9 mouse cellular contexts compared by ENCODE assay signal in genomic region chr8:100772742-100773370, GRCm38 (mm10).
DNase-seq lines count a peak whose midpoint lies in the region; ATAC-seq and TF ChIP-seq lines count a peak whose summit lies in the region.
"Had no signal": no experiment of that assay in that cellular context is flagged by ENCODE, and none has a peak within 500 bp of the region (broad histone marks: within the 10 kb centered on the region; RNA-seq: fewer than 3 reads in every experiment).

No protein-coding gene starts in this region.

- H3K9me3 ChIP-seq in CH12.LX (replicated peaks; ENCODE audit: low read length), result peaks cover 29% of the 10 kb centered on the region
- no peaks in the 10 kb centered on the region for H3K9me3 ChIP-seq in heart, embryonic 15.5 days (replicated peaks)
- no peaks in the 10 kb centered on the region for H3K9me3 ChIP-seq in limb, embryonic 15.5 days

- no peaks in the 10 kb centered on the region for H3K4me1 ChIP-seq in CH12.LX (ENCODE audit: control insufficient read depth in 1 of 2, insufficient read depth in 2 of 2)
- no peaks in the 10 kb centered on the region for H3K4me1 ChIP-seq in heart, embryonic 15.5 days (replicated peaks)
- H3K4me1 ChIP-seq in limb, embryonic 15.5 days, result no peaks in the 10 kb centered on the region

- no peaks in the 10 kb centered on the region for H3K79me2 ChIP-seq in CH12.LX (replicated peaks; ENCODE audit: control insufficient read depth, extremely low read depth, insufficient read depth, poor library complexity, severe bottlenecking)

- peak; percentile 40 for TF ChIP-seq RAD21 in CH12.LX (IDR thresholded peaks at IDR 0.05; ENCODE audit: low read depth, low read length)

- TF ChIP-seq POLR2A in CH12.LX (IDR thresholded peaks at IDR 0.05; ENCODE audit: low read depth, low read length), result no peak

- no peak for DNase-seq in CH12.LX (ENCODE audit: extremely low read depth)
- peak; percentile 32 to 80 for DNase-seq in adrenal gland, adult (ENCODE audit: inconsistent age in 2 of 2, low spot score in 1 of 2)
- DNase-seq in embryo, embryonic 11 days, result peak; percentile 71
- DNase-seq in kidney, postnatal 14 days, result peak; percentile 45
- peak; percentile 79 for DNase-seq in retina, postnatal 1 day
- no peak for DNase-seq in natural killer cell, adult 2 months (ENCODE audit: low spot score in 2 of 2)

- H3K27me3 ChIP-seq in CH12.LX (replicated peaks), result no peaks in the 10 kb centered on the region
- no peaks in the 10 kb centered on the region for H3K27me3 ChIP-seq in heart, embryonic 15.5 days
- H3K27me3 ChIP-seq in limb, embryonic 15.5 days, result no peaks in the 10 kb centered on the region

- TF ChIP-seq EP300 in CH12.LX (IDR thresholded peaks at IDR 0.05; ENCODE audit: low read length), result no peak

- in situ Hi-C loops in CH12.LX (cut with MboI; ENCODE audit: low pct_ligation_motif_present, low pct_unique_long_range_greater_than_20kb, low sequenced_read_pairs), result no loop called here

- no peak for ATAC-seq in heart, embryonic 15.5 days (replicated peaks; ENCODE audit: insufficient number of reproducible peaks, insufficient read depth, low FRiP score, low read depth)
- no peak for ATAC-seq in limb, embryonic 15.5 days (ENCODE audit: insufficient number of reproducible peaks, low FRiP score, low TSS enrichment, low read depth)

- H3K4me3 ChIP-seq in CH12.LX (replicated peaks in 1 of 3; ENCODE audit: low read depth in 2 of 3, low read length in 2 of 3, poor library complexity in 1 of 3), result no peak overlapping the region
- no peak overlapping the region for H3K4me3 ChIP-seq in heart, embryonic 15.5 days
- H3K4me3 ChIP-seq in limb, embryonic 15.5 days, result peak overlapping the region; percentile 31
- H3K4me3 ChIP-seq: erythroblast, embryonic 14.5 days had no signal

- no peak overlapping the region for H3K27ac ChIP-seq in CH12.LX (ENCODE audit: insufficient read depth, low read depth)
- H3K27ac ChIP-seq in heart, embryonic 15.5 days, result no peak overlapping the region
- H3K27ac ChIP-seq in limb, embryonic 15.5 days, result no peak overlapping the region

- WGBS in heart, embryonic 15.5 days, result 23% methylated on average over 9 of the region's 9 CpGs
- 14% methylated on average over 9 of the region's 9 CpGs for WGBS in limb, embryonic 15.5 days

- TF ChIP-seq CTCF in CH12.LX (conservative IDR thresholded peaks at IDR 0.05 in 1 of 2, IDR thresholded peaks at IDR 0.05 in 1 of 2; ENCODE audit: low read depth in 2 of 2, low read length in 2 of 2), result peak in 1 of 2 experiments; percentile 35; a peak in 2 of 4 replicates

- dilution Hi-C loops in CH12.LX (cut with MboI; ENCODE audit: extremely low pct_ligation_motif_present, extremely low pct_unique_long_range_greater_than_20kb, low sequenced_read_pairs), result no loop called here

- no peaks in the 10 kb centered on the region for H3K36me3 ChIP-seq in CH12.LX (replicated peaks in 1 of 2; ENCODE audit: control insufficient read depth in 1 of 2, insufficient read depth in 1 of 2, low read length in 1 of 2)
- H3K36me3 ChIP-seq in heart, embryonic 15.5 days, result no peaks in the 10 kb centered on the region
- no peaks in the 10 kb centered on the region for H3K36me3 ChIP-seq in limb, embryonic 15.5 days

- H3K9ac ChIP-seq in CH12.LX (ENCODE audit: insufficient read depth, low read depth), result no peak overlapping the region
- H3K9ac ChIP-seq in heart, embryonic 15.5 days, result no peak overlapping the region
- no peak overlapping the region for H3K9ac ChIP-seq in limb, embryonic 15.5 days

- no peak overlapping the region for H3K4me2 ChIP-seq in CH12.LX (ENCODE audit: insufficient read depth, low read depth, poor library complexity, severe bottlenecking)
- peak overlapping the region; percentile 39; the same call in 1 of the 2 replicates for H3K4me2 ChIP-seq in heart, embryonic 15.5 days
- peak overlapping the region; percentile 39 for H3K4me2 ChIP-seq in limb, embryonic 15.5 days

TF ChIP-seq in CH12.LX, 34 proteins besides CTCF, POLR2A, EP300 and RAD21:
- no peak for TF ChIP-seq UBTF (IDR thresholded peaks at IDR 0.05; ENCODE audit: low read depth, low read length)
- TF ChIP-seq ZC3H11A (IDR thresholded peaks at IDR 0.05; ENCODE audit: low read depth, low read length), result no peak
- TF ChIP-seq MAFK (IDR thresholded peaks at IDR 0.05; ENCODE audit: insufficient replicate concordance, low read length), result no peak
- TF ChIP-seq MAX (IDR thresholded peaks at IDR 0.05; ENCODE audit: low read length), result no peak
- no peak for TF ChIP-seq E2F4 (IDR thresholded peaks at IDR 0.05; ENCODE audit: insufficient replicate concordance, low read depth, low read length)
- no peak for TF ChIP-seq ETS1 (conservative IDR thresholded peaks at IDR 0.05; ENCODE audit: low read depth, low read length)
- TF ChIP-seq IRF4 (IDR thresholded peaks at IDR 0.05; ENCODE audit: low read depth, low read length), result no peak
- no peak for TF ChIP-seq CHD1 (IDR thresholded peaks at IDR 0.05; ENCODE audit: low read depth, low read length)
- TF ChIP-seq CHD2 (IDR thresholded peaks at IDR 0.05; ENCODE audit: low read length), result no peak
- TF ChIP-seq KAT2A (IDR thresholded peaks at IDR 0.05; ENCODE audit: insufficient replicate concordance, low read length), result no peak
- no peak for TF ChIP-seq JUND (conservative IDR thresholded peaks at IDR 0.05; ENCODE audit: low read depth, low read length)
- no peak for TF ChIP-seq MXI1 (IDR thresholded peaks at IDR 0.05; ENCODE audit: low read depth, low read length)

Comparison
In these comparisons a context has a peak if more than half of its experiments do, and no peak if none do; other contexts are left out.
1. DNase-seq: peak in adrenal gland, adult (2 of 2), embryo, embryonic 11 days (single experiment), kidney, postnatal 14 days (single experiment) and retina, postnatal 1 day (single experiment); none in CH12.LX (single experiment) and natural killer cell, adult 2 months (0 of 2).